Mouse (Mus musculus) leukemia stem cell, adult 10-12 weeks (primary cell): ENCODE measurements around the gene Snrpe. TPM values are rescaled to one million over a fixed set of nuclear protein-coding genes. Genes with fewer than 3 reads are reported as not detected.

Experiments used
- polyA plus RNA-seq: library from polyadenylated mRNA; stranded (reverse); fragments of >175 nt; gene quantifications from 2 replicates; pipeline ENCODE4 v1.2.3, GENCODE M21; 2012; ENCODE audit warnings: low replicate concordance

Snrpe gene
- 5.4 and 8.4 TPM in 2 replicates for polyA plus RNA-seq

GRCm38 (mm10) chr1:133609771-133610502 is at the start of gene Snrpe:
Snrpe (minus strand) TSS chr1:133610291.

Other genes with a start within 250 kb of the Snrpe start
- gene Etnk2, start 246.7 kb downstream of the Snrpe start, polyA plus RNA-seq: not detected in 2 replicates
- 0.38 and 0.98 TPM in 2 replicates for gene Sox13, start 185.9 kb downstream of the Snrpe start, polyA plus RNA-seq
- not detected in 2 replicates for gene Zbed6, start 50.6 kb upstream of the Snrpe start, polyA plus RNA-seq
- gene Gm38394, start 51.0 kb upstream of the Snrpe start, polyA plus RNA-seq: 6.0 and 7.0 TPM in 2 replicates
- gene Lax1, start 79.8 kb upstream of the Snrpe start, polyA plus RNA-seq: 1.6 and 3.2 TPM in 2 replicates
- 80.0 and 112 TPM in 2 replicates for gene Atp2b4, start 190.8 kb upstream of the Snrpe start, polyA plus RNA-seq